Comparison of ENCODE assay signal across 20 mouse cellular contexts in genomic region chr7:63777328-63777727, GRCm38 (mm10).
DNase-seq lines count a peak whose midpoint lies in the region; ATAC-seq and TF ChIP-seq lines count a peak whose summit lies in the region.
"Had no signal": no experiment of that assay in that cellular context is flagged by ENCODE, and none has a peak within 500 bp of the region (broad histone marks: within the 10 kb centered on the region; RNA-seq: fewer than 3 reads in every experiment).

No protein-coding gene starts in this region.

- H3K4me3 ChIP-seq in stomach, postnatal 0 days (ENCODE audit: low read depth, low read length), result no peak overlapping the region
- H3K4me3 ChIP-seq in kidney, embryonic 14.5 days (ENCODE audit: low read length), result no peak overlapping the region
- H3K4me3 ChIP-seq: embryonic facial prominence, embryonic 10.5 days; heart, adult 2 months; heart, embryonic 15.5 days; hindbrain, embryonic 13.5 days had no signal

- no peaks in the 10 kb centered on the region for H3K36me3 ChIP-seq in stomach, postnatal 0 days (ENCODE audit: control insufficient read depth, insufficient read depth, low read length)
- H3K36me3 ChIP-seq in kidney, embryonic 14.5 days (ENCODE audit: control insufficient read depth, insufficient read depth, low read length), result no peaks in the 10 kb centered on the region
- H3K36me3 ChIP-seq: embryonic facial prominence, embryonic 10.5 days; heart, embryonic 15.5 days; hindbrain, embryonic 13.5 days had no signal

- H3K9ac ChIP-seq in stomach, postnatal 0 days (ENCODE audit: low read length), result no peak overlapping the region
- H3K9ac ChIP-seq in kidney, embryonic 14.5 days (ENCODE audit: low read depth, low read length), result no peak overlapping the region
- H3K9ac ChIP-seq: heart, embryonic 15.5 days; hindbrain, embryonic 13.5 days had no signal

- TF ChIP-seq CTCF in stomach, postnatal 0 days (IDR thresholded peaks at IDR 0.05; ENCODE audit: low read depth), result no peak

- WGBS in stomach, postnatal 0 days, result 84% methylated on average over 4 of the region's 4 CpGs
- WGBS in kidney, embryonic 14.5 days, result 91% methylated on average over 4 of the region's 4 CpGs

- no peaks in the 10 kb centered on the region for H3K4me1 ChIP-seq in stomach, postnatal 0 days (replicated peaks; ENCODE audit: control insufficient read depth, insufficient read depth)
- no peaks in the 10 kb centered on the region for H3K4me1 ChIP-seq in kidney, embryonic 14.5 days (ENCODE audit: control insufficient read depth, insufficient read depth, low read length)
- H3K4me1 ChIP-seq: embryonic facial prominence, embryonic 10.5 days; heart, embryonic 15.5 days; hindbrain, embryonic 13.5 days had no signal

- H3K27me3 ChIP-seq in stomach, postnatal 0 days (ENCODE audit: control insufficient read depth, insufficient read depth, low read length), result no peaks in the 10 kb centered on the region
- H3K27me3 ChIP-seq in kidney, embryonic 14.5 days (ENCODE audit: control insufficient read depth, insufficient read depth, low read length), result no peaks in the 10 kb centered on the region
- H3K27me3 ChIP-seq: hindbrain, embryonic 13.5 days had no signal

- no peak overlapping the region for H3K27ac ChIP-seq in stomach, postnatal 0 days (replicated peaks)
- H3K27ac ChIP-seq in kidney, embryonic 14.5 days (ENCODE audit: low read depth, low read length), result no peak overlapping the region
- H3K27ac ChIP-seq: embryonic facial prominence, embryonic 10.5 days; heart, adult 2 months; heart, embryonic 15.5 days; hindbrain, embryonic 13.5 days; hindbrain, postnatal 0 days had no signal

- peak; percentile 11 for DNase-seq in cerebellum, adult 11-12 months
- no peak for DNase-seq in cerebellum, postnatal 4 days (ENCODE audit: low spot score in 2 of 2)
- DNase-seq in cerebellum, adult 9-11 months, result peak; percentile 23
- no peak for DNase-seq in cerebellum, postnatal 10 days
- peak; percentile 3 to 16 for DNase-seq in spleen, postnatal 4 days (ENCODE audit: low spot score in 2 of 2)
- DNase-seq in spleen, postnatal 14 days (ENCODE audit: low spot score in 2 of 2), result no peak
- peak; percentile 1 for DNase-seq in stomach, postnatal 0 days (ENCODE audit: low spot score)
- DNase-seq: adrenal gland, postnatal 25 days; gastrocnemius, postnatal 14 days; heart, adult 2 months; heart, postnatal 14 days; kidney, adult 11 months; kidney, adult 9 months had no signal

- no peak for TF ChIP-seq EP300 in stomach, postnatal 0 days (optimal IDR thresholded peaks at IDR 0.05)

- ATAC-seq in stomach, postnatal 0 days (ENCODE audit: low FRiP score, low TSS enrichment), result no peak
- no peak for ATAC-seq in kidney, embryonic 14.5 days (ENCODE audit: low FRiP score, low TSS enrichment)
- ATAC-seq: forebrain, embryonic 14.5 days; hindbrain, postnatal 0 days had no signal

- H3K4me2 ChIP-seq in stomach, postnatal 0 days (replicated peaks; ENCODE audit: low read depth), result no peak overlapping the region
- no peak overlapping the region for H3K4me2 ChIP-seq in kidney, embryonic 14.5 days (replicated peaks; ENCODE audit: low read depth, low read length)
- H3K4me2 ChIP-seq: heart, embryonic 11.5 days; heart, embryonic 15.5 days; hindbrain, embryonic 13.5 days had no signal

- no peaks in the 10 kb centered on the region for H3K9me3 ChIP-seq in stomach, postnatal 0 days (ENCODE audit: control insufficient read depth, low read length)
- no peaks in the 10 kb centered on the region for H3K9me3 ChIP-seq in kidney, embryonic 14.5 days (ENCODE audit: control insufficient read depth, low read length)
- H3K9me3 ChIP-seq: embryonic facial prominence, embryonic 10.5 days; heart, embryonic 15.5 days; hindbrain, embryonic 13.5 days had no signal

Comparison
In these comparisons a context has a peak if more than half of its experiments do, and no peak if none do; other contexts are left out.
1. DNase-seq: peak in cerebellum, adult 11-12 months (single experiment), cerebellum, adult 9-11 months (single experiment), spleen, postnatal 4 days (2 of 2) and stomach, postnatal 0 days (single experiment); none in cerebellum, postnatal 4 days (0 of 2), cerebellum, postnatal 10 days (0 of 2) and spleen, postnatal 14 days (0 of 2).